Mouse (Mus musculus): ENCODE results near the gene Cnih4.

The Cnih4 gene

GRCm38 (mm10) chr1:181211403-181211919 lies 67.0 kb downstream of the Cnih4 start:
- DNase-seq (ENCODE audit: low spot score) = peak; percentile 38

GRCm38 (mm10) chr1:181211920-181212633 lies 67.6 kb downstream of the Cnih4 start, which contains the start of gene Wdr26:
Gene Wdr26 (minus strand): TSS chr1:181212001.
- DNase-seq (ENCODE audit: low spot score) = peak; percentile 94

- DNase-seq (ENCODE audit: low spot score) = no peak
Observed at GRCm38 (mm10) chr1:181214296-181215035, 70.0 kb downstream of the Cnih4 start.

DNA sequence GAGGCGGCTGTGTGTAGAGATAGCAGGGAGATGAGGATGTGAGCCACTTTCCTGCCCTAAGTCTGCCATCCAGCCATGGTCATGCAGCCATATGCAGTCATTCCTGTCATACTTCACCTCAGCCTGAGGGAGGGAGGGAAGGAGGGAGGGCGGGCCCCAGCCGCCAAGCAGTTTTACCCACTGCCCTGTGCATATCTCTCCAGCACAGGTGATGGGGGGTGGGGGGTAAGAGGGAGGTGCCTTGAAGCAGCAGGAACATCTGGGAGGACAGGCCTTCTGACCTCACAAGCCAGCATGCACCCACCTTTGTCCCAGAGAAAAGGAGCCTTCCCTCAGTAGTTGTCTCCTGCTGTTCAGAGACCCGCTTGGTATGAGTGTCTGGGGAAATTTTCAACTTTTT lies 71.8 kb downstream of the Cnih4 start:
- no peak for DNase-seq (ENCODE audit: low spot score)
